ENCODE assay signal across 15 mouse cellular contexts in the genomic region with DNA sequence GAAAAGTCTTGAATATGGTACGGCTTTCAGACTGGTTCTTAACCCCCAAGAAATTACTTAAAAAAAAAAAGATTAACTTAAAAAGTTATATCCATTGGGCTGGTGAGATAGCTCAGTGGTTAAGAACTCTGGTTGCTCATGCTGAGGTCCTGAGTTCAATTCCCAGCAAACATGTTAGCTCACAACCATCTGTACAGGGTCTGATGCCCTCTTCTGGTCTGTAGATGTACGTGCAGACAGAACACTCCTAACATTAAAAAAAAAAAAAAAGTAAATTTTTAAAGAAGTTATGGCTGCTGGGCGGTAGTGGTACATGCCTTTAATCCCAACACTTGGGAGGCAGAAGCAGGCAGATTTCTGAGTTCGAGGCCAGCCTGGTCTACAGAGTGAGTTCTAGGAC. TPM values are rescaled to one million over a fixed set of nuclear protein-coding genes. Genes with fewer than 3 reads are reported as not detected.
A peak's percentile ranks its signal among the peaks of the same experiment; 100 is the strongest.
DNase-seq lines count a peak whose midpoint lies in the region; ATAC-seq and TF ChIP-seq lines count a peak whose summit lies in the region.
"Had no signal": no experiment of that assay in that cellular context is flagged by ENCODE, and none has a peak within 500 bp of the region (broad histone marks: within the 10 kb centered on the region; RNA-seq: fewer than 3 reads in every experiment).

No protein-coding gene starts in this region.

- no peak overlapping the region for H3K27ac ChIP-seq in heart, embryonic 10.5 days
- H3K27ac ChIP-seq in midbrain, postnatal 0 days (ENCODE audit: low read depth, low read length) = no peak overlapping the region
- H3K27ac ChIP-seq in midbrain, embryonic 11.5 days (ENCODE audit: low read depth, low read length) = no peak overlapping the region
- H3K27ac ChIP-seq: midbrain, embryonic 15.5 days had no signal

- ATAC-seq in midbrain, postnatal 0 days (ENCODE audit: low FRiP score) = no peak
- ATAC-seq in midbrain, embryonic 11.5 days (ENCODE audit: low FRiP score) = no peak
- ATAC-seq: intestine, embryonic 16.5 days; midbrain, embryonic 15.5 days had no signal

- H3K4me3 ChIP-seq in heart, embryonic 10.5 days = no peak overlapping the region
- H3K4me3 ChIP-seq in midbrain, postnatal 0 days (ENCODE audit: low read depth, low read length) = no peak overlapping the region
- H3K4me3 ChIP-seq in midbrain, embryonic 11.5 days (ENCODE audit: low read depth, low read length) = no peak overlapping the region
- H3K4me3 ChIP-seq: midbrain, embryonic 15.5 days had no signal

- peak; percentile 54 for DNase-seq in heart, embryonic 10.5 days (ENCODE audit: low spot score)
- DNase-seq in heart, adult 9 months (ENCODE audit: low spot score in 2 of 2) = no peak
- DNase-seq in midbrain, postnatal 0 days (ENCODE audit: low spot score) = no peak
- DNase-seq in midbrain, embryonic 11.5 days (ENCODE audit: low spot score, missing footprints) = no peak
- DNase-seq in brain, adult 2 months (ENCODE audit: low read depth, low spot score) = peak; percentile 27
- no peak for DNase-seq in frontal cortex, adult 2 months (ENCODE audit: extremely low spot score in 1 of 2, low spot score in 1 of 2)
- DNase-seq in kidney, postnatal 4 days = no peak
- no peak for DNase-seq in embryo, embryonic 11 days
- DNase-seq: adrenal gland, postnatal 25 days; gastrocnemius, postnatal 14 days; left cerebral cortex, postnatal 4 days; thymus, postnatal 4 days had no signal

- peaks cover 56% of the 10 kb centered on the region for H3K36me3 ChIP-seq in heart, embryonic 10.5 days
- peaks cover 23% of the 10 kb centered on the region for H3K36me3 ChIP-seq in midbrain, postnatal 0 days (ENCODE audit: insufficient read depth, low read length)
- peaks cover 19% of the 10 kb centered on the region for H3K36me3 ChIP-seq in midbrain, embryonic 11.5 days (ENCODE audit: control insufficient read depth, insufficient read depth, low read length)

- no peak overlapping the region for H3K4me2 ChIP-seq in midbrain, postnatal 0 days (ENCODE audit: low read depth, low read length, poor library complexity, severe bottlenecking)
- no peak overlapping the region for H3K4me2 ChIP-seq in midbrain, embryonic 11.5 days
- H3K4me2 ChIP-seq: midbrain, embryonic 15.5 days had no signal

- peaks cover 11% of the 10 kb centered on the region for H3K4me1 ChIP-seq in heart, embryonic 10.5 days
- no peaks in the 10 kb centered on the region for H3K4me1 ChIP-seq in midbrain, postnatal 0 days (ENCODE audit: insufficient read depth, low read length)
- H3K4me1 ChIP-seq in midbrain, embryonic 11.5 days (ENCODE audit: control insufficient read depth, insufficient read depth, low read length) = no peaks in the 10 kb centered on the region
- H3K4me1 ChIP-seq: midbrain, embryonic 15.5 days had no signal

- TF ChIP-seq CTCF in midbrain, postnatal 0 days (IDR thresholded peaks at IDR 0.05) = peak; percentile 48

- no peaks in the 10 kb centered on the region for H3K27me3 ChIP-seq in heart, embryonic 10.5 days (ENCODE audit: insufficient read depth, poor library complexity, severe bottlenecking)
- no peaks in the 10 kb centered on the region for H3K27me3 ChIP-seq in midbrain, postnatal 0 days (ENCODE audit: insufficient read depth, low read length)
- no peaks in the 10 kb centered on the region for H3K27me3 ChIP-seq in midbrain, embryonic 11.5 days (ENCODE audit: control insufficient read depth, insufficient read depth, low read length)
- H3K27me3 ChIP-seq: midbrain, embryonic 15.5 days had no signal

- whole genome bisulfite sequencing in heart, embryonic 10.5 days = 94% methylated on average over 4 of the region's 4 CpGs
- WGBS in midbrain, postnatal 0 days = 89% methylated on average over 4 of the region's 4 CpGs
- 89% methylated on average over 4 of the region's 4 CpGs for WGBS in midbrain, embryonic 11.5 days

- no peak overlapping the region for H3K9ac ChIP-seq in midbrain, postnatal 0 days (replicated peaks; ENCODE audit: low read length, poor library complexity, severe bottlenecking)
- H3K9ac ChIP-seq in midbrain, embryonic 11.5 days (ENCODE audit: low read length) = no peak overlapping the region
- H3K9ac ChIP-seq: midbrain, embryonic 15.5 days had no signal

- no peaks in the 10 kb centered on the region for H3K9me3 ChIP-seq in heart, embryonic 10.5 days
- H3K9me3 ChIP-seq in midbrain, postnatal 0 days (ENCODE audit: low read length) = no peaks in the 10 kb centered on the region
- H3K9me3 ChIP-seq in midbrain, embryonic 11.5 days (ENCODE audit: control insufficient read depth, low read length) = no peaks in the 10 kb centered on the region
- H3K9me3 ChIP-seq: midbrain, embryonic 15.5 days had no signal

RNA-seq across cellular contexts. Expression of gene 1700022I11Rik, which starts 8.7 kb away (rescaled TPM):
- polyA plus RNA-seq in heart, embryonic 10.5 days (2016; fragmentation: Nextera tagmentation; extraction: Ambion mirVana) = 0.25 and 0.70 TPM in 2 replicates
- not detected in 2 replicates for total RNA-seq in midbrain, postnatal 0 days (2014; rRNA removed)
- 0.19 and 0.48 TPM in 2 replicates for polyA plus RNA-seq in midbrain, postnatal 0 days (2015; fragmentation: Nextera tagmentation; extraction: Ambion mirVana)
- 0.52 and 0.60 TPM in 2 replicates for polyA plus RNA-seq in midbrain, embryonic 11.5 days (2014; fragmentation: Nextera tagmentation; extraction: Ambion mirVana)
- polyA plus RNA-seq in frontal cortex, adult 2 months (2012; rRNA removed) = 0.11 and 0.18 TPM in 2 replicates
- total RNA-seq: adrenal gland, postnatal 25 days; gastrocnemius, postnatal 14 days; heart, postnatal 25 days; left cerebral cortex, postnatal 4 days had no signal
- polyA plus RNA-seq: intestine, embryonic 16.5 days had no signal

RNA-seq across cellular contexts. Expression of gene Vcp, which starts 22.2 kb away (rescaled TPM):
- polyA plus RNA-seq in heart, embryonic 10.5 days (2016; fragmentation: Nextera tagmentation; extraction: Ambion mirVana) = 588 and 628 TPM in 2 replicates
- 192 and 242 TPM in 2 replicates for total RNA-seq in midbrain, postnatal 0 days (2014; rRNA removed)
- polyA plus RNA-seq in midbrain, postnatal 0 days (2015; fragmentation: Nextera tagmentation; extraction: Ambion mirVana) = 448 and 464 TPM in 2 replicates
- polyA plus RNA-seq in midbrain, embryonic 11.5 days (2014; fragmentation: Nextera tagmentation; extraction: Ambion mirVana) = 635 and 667 TPM in 2 replicates
- 170 and 193 TPM in 2 replicates for polyA plus RNA-seq in frontal cortex, adult 2 months (2012; rRNA removed)

RNA-seq across cellular contexts. Expression of gene Dnajb5, which starts 28.4 kb away (rescaled TPM):
- polyA plus RNA-seq in heart, embryonic 10.5 days (2016; fragmentation: Nextera tagmentation; extraction: Ambion mirVana) = 11.4 and 12.3 TPM in 2 replicates
- total RNA-seq in midbrain, postnatal 0 days (2014; rRNA removed) = 75.6 and 109 TPM in 2 replicates
- 37.9 and 41.4 TPM in 2 replicates for polyA plus RNA-seq in midbrain, postnatal 0 days (2015; fragmentation: Nextera tagmentation; extraction: Ambion mirVana)
- 17.6 and 22.3 TPM in 2 replicates for polyA plus RNA-seq in midbrain, embryonic 11.5 days (2014; fragmentation: Nextera tagmentation; extraction: Ambion mirVana)
- polyA plus RNA-seq in frontal cortex, adult 2 months (2012; rRNA removed) = 126 and 151 TPM in 2 replicates

RNA-seq across cellular contexts. Expression of gene Fancg, which starts 32.2 kb away (rescaled TPM):
- 13.9 and 18.0 TPM in 2 replicates for polyA plus RNA-seq in heart, embryonic 10.5 days (2016; fragmentation: Nextera tagmentation; extraction: Ambion mirVana)
- 15.0 and 18.2 TPM in 2 replicates for total RNA-seq in midbrain, postnatal 0 days (2014; rRNA removed)
- 14.2 and 14.3 TPM in 2 replicates for polyA plus RNA-seq in midbrain, postnatal 0 days (2015; fragmentation: Nextera tagmentation; extraction: Ambion mirVana)
- polyA plus RNA-seq in midbrain, embryonic 11.5 days (2014; fragmentation: Nextera tagmentation; extraction: Ambion mirVana) = 21.4 and 22.0 TPM in 2 replicates
- 19.7 and 23.2 TPM in 2 replicates for polyA plus RNA-seq in frontal cortex, adult 2 months (2012; rRNA removed)

RNA-seq across cellular contexts. Expression of gene Pigo, which starts 47.6 kb away (rescaled TPM):
- polyA plus RNA-seq in heart, embryonic 10.5 days (2016; fragmentation: Nextera tagmentation; extraction: Ambion mirVana) = 18.4 and 21.0 TPM in 2 replicates
- total RNA-seq in midbrain, postnatal 0 days (2014; rRNA removed) = 30.5 and 33.4 TPM in 2 replicates
- 24.4 and 26.1 TPM in 2 replicates for polyA plus RNA-seq in midbrain, postnatal 0 days (2015; fragmentation: Nextera tagmentation; extraction: Ambion mirVana)
- polyA plus RNA-seq in midbrain, embryonic 11.5 days (2014; fragmentation: Nextera tagmentation; extraction: Ambion mirVana) = 16.2 and 16.4 TPM in 2 replicates
- polyA plus RNA-seq in frontal cortex, adult 2 months (2012; rRNA removed) = 20.7 and 23.0 TPM in 2 replicates

Comparison
In these comparisons a context has a peak if more than half of its experiments do, and no peak if none do; other contexts are left out.
1. DNase-seq: peak in heart, embryonic 10.5 days (single experiment) and brain, adult 2 months (single experiment); none in heart, adult 9 months (0 of 2), midbrain, postnatal 0 days (single experiment), midbrain, embryonic 11.5 days (single experiment), frontal cortex, adult 2 months (0 of 2), kidney, postnatal 4 days (0 of 2) and embryo, embryonic 11 days (single experiment).